Mouse (Mus musculus) MEL (cell line): ENCODE data around the gene Ppp1r35. TPM values are rescaled to one million over a fixed set of nuclear protein-coding genes. Genes with fewer than 3 reads are reported as not detected.

Source experiments
- DNase-seq: peaks from one replicate; pipeline ENCODE4 v3.0.0; 2011; ENCODE audit warnings: low read depth, low spot score
- H3K27ac ChIP-seq: 2 replicates; pipeline ENCODE4 v1.5.1; 2012; ENCODE audit warnings: low read depth, mild to moderate bottlenecking, control low read depth, low read length, moderate library complexity; ENCODE audit not compliant: control insufficient read depth
- H3K27me3 ChIP-seq, 2 experiments: fragments of 150-350 bp in 1 of 2; sonication (generic) in 1 of 2; 2 replicates each; pipeline ENCODE4 v1.6.1; 2012; ENCODE audit warnings: low read length in 2 of 2, mild to moderate bottlenecking in 2 of 2, improper control_type of control experiment in 1 of 2, moderate library complexity in 1 of 2; ENCODE audit not compliant: insufficient read depth in 2 of 2, control insufficient read depth in 1 of 2
- H3K36me3 ChIP-seq, 2 experiments: 2 replicates each; pipeline ENCODE4 v1.6.1; 2012 to 2014; ENCODE audit warnings: low read length in 2 of 2, improper control_type of control experiment in 1 of 2, inconsistent platforms in 1 of 2, mild to moderate bottlenecking in 1 of 2; ENCODE audit not compliant: insufficient read depth in 2 of 2, control insufficient read depth in 1 of 2
- H3K4me1 ChIP-seq, 2 experiments: fragments of 150-350 bp in 1 of 2; sonication (generic) in 1 of 2; 2 replicates each; pipeline ENCODE4 v1.6.1; 2012; ENCODE audit warnings: low read length in 2 of 2, improper control_type of control experiment in 1 of 2, mild to moderate bottlenecking in 1 of 2; ENCODE audit not compliant: insufficient read depth in 2 of 2, control insufficient read depth in 1 of 2
- H3K4me3 ChIP-seq, 2 experiments: fragments of 150-350 bp in 1 of 2; sonication (generic) in 1 of 2; 2 replicates each; pipeline ENCODE4 v1.5.1; 2012; ENCODE audit warnings: low read depth in 2 of 2, low read length in 2 of 2, mild to moderate bottlenecking in 2 of 2, moderate library complexity in 2 of 2, control low read depth in 1 of 2, improper control_type of control experiment in 1 of 2; ENCODE audit not compliant: control insufficient read depth in 1 of 2, insufficient read depth in 1 of 2
- H3K79me2 ChIP-seq: 2 replicates; pipeline ENCODE4 v1.6.1; 2012; ENCODE audit warnings: mild to moderate bottlenecking, low read length, moderate library complexity; ENCODE audit not compliant: control insufficient read depth, poor library complexity, insufficient read depth
- H3K9ac ChIP-seq: 2 replicates; pipeline ENCODE4 v1.6.1; 2012; ENCODE audit warnings: low read depth, mild to moderate bottlenecking, control low read depth, low read length, moderate library complexity; ENCODE audit not compliant: control insufficient read depth, poor library complexity, severe bottlenecking
- H3K9me3 ChIP-seq: fragments of 150-350 bp; sonication (generic); replicated peaks from 2 replicates; pipeline ENCODE4 v1.6.1; 2012; ENCODE audit warnings: mild to moderate bottlenecking, low read length, improper control_type of control experiment, moderate library complexity; ENCODE audit not compliant: insufficient read depth
- BHLHE40 ChIP-seq: IDR thresholded peaks from 2 replicates; pipeline ENCODE4 v1.6.1; 2012; ENCODE audit warnings: low read depth, mild to moderate bottlenecking, inconsistent platforms, low read length, improper control_type of control experiment, borderline replicate concordance
- CHD2 ChIP-seq: IDR thresholded peaks from 2 replicates; pipeline ENCODE4 v1.6.1; 2011; ENCODE audit warnings: low read length, improper control_type of control experiment
- CTCF ChIP-seq, 3 experiments: IDR thresholded peaks in 2 of 3; conservative IDR thresholded peaks in 1 of 3; 2 replicates each; pipeline ENCODE4 v1.5.1; 2011 to 2012; ENCODE audit warnings: low read length in 3 of 3, low read depth in 2 of 3, mild to moderate bottlenecking in 2 of 3, improper control_type of control experiment in 1 of 3, inconsistent platforms in 1 of 3, mixed read lengths in 1 of 3, moderate library complexity in 1 of 3; ENCODE audit not compliant: control insufficient read depth in 1 of 3, insufficient read depth in 1 of 3, poor library complexity in 1 of 3, severe bottlenecking in 1 of 3
- EP300 ChIP-seq, 2 experiments: IDR thresholded peaks; 2 replicates each; pipeline ENCODE4 v1.6.1; 2011; ENCODE audit warnings: improper control_type of control experiment in 2 of 2, low read length in 2 of 2, low read depth in 1 of 2, mild to moderate bottlenecking in 1 of 2
- ETS1 ChIP-seq: IDR thresholded peaks from 2 replicates; pipeline ENCODE4 v1.6.1; 2012; ENCODE audit warnings: low read depth, mild to moderate bottlenecking, inconsistent platforms, low read length, improper control_type of control experiment, moderate library complexity
- GABPA ChIP-seq: IDR thresholded peaks from 2 replicates; pipeline ENCODE4 v1.6.1; 2012; ENCODE audit warnings: low read depth, mild to moderate bottlenecking, inconsistent platforms, low read length, improper control_type of control experiment, moderate library complexity
- GATA1 ChIP-seq: IDR thresholded peaks from 2 replicates; pipeline ENCODE4 v1.6.1; 2011; ENCODE audit warnings: low read depth, low read length, improper control_type of control experiment
- JUND ChIP-seq: IDR thresholded peaks from 2 replicates; pipeline ENCODE4 v1.6.1; 2011; ENCODE audit warnings: low read depth, mild to moderate bottlenecking, improper control_type of control experiment, low read length
- KAT2A ChIP-seq: conservative IDR thresholded peaks from 2 replicates; pipeline ENCODE4 v1.6.1; 2012; ENCODE audit warnings: low read depth, low read length, improper control_type of control experiment, inconsistent platforms
- MAFK ChIP-seq: IDR thresholded peaks from 2 replicates; pipeline ENCODE4 v1.6.1; 2011; ENCODE audit warnings: low read depth, mild to moderate bottlenecking, low read length, improper control_type of control experiment, borderline replicate concordance
- MEF2A ChIP-seq: IDR thresholded peaks from 2 replicates; pipeline ENCODE4 v1.6.1; 2014; ENCODE audit warnings: low read depth, mild to moderate bottlenecking, inconsistent platforms, low read length, improper control_type of control experiment; ENCODE audit not compliant: poor library complexity, insufficient replicate concordance, severe bottlenecking; ENCODE audit errors: extremely low read depth
- MYB ChIP-seq: IDR thresholded peaks from 2 replicates; pipeline ENCODE4 v1.6.1; 2011; ENCODE audit warnings: mild to moderate bottlenecking, low read depth, low read length, improper control_type of control experiment
- MYC ChIP-seq: IDR thresholded peaks from 2 replicates; pipeline ENCODE4 v1.6.1; 2011; ENCODE audit warnings: low read depth, mild to moderate bottlenecking, low read length, improper control_type of control experiment, moderate library complexity
- POLR2AphosphoS2 ChIP-seq: IDR thresholded peaks from 2 replicates; pipeline ENCODE4 v1.6.1; 2011; ENCODE audit warnings: low read length, improper control_type of control experiment
- POLR2AphosphoS5 ChIP-seq: IDR thresholded peaks from 2 replicates; pipeline ENCODE4 v1.6.1; 2012; ENCODE audit warnings: low read depth, borderline replicate concordance, mild to moderate bottlenecking, inconsistent platforms, low read length, moderate library complexity, mixed read lengths
- SIN3A ChIP-seq: IDR thresholded peaks from 2 replicates; pipeline ENCODE4 v1.6.1; 2012; ENCODE audit warnings: low read length, improper control_type of control experiment, inconsistent platforms
- TAL1 ChIP-seq: IDR thresholded peaks from 2 replicates; pipeline ENCODE4 v1.6.1; 2012; ENCODE audit warnings: mild to moderate bottlenecking, inconsistent platforms, low read length, moderate library complexity, mixed read lengths
- TBP ChIP-seq: IDR thresholded peaks from 2 replicates; pipeline ENCODE4 v1.8.0; 2011; ENCODE audit warnings: low read depth, low read length, improper control_type of control experiment
- UBTF ChIP-seq: IDR thresholded peaks from 2 replicates; pipeline ENCODE4 v1.6.1; 2012; ENCODE audit warnings: low read depth, mild to moderate bottlenecking, inconsistent platforms, low read length, improper control_type of control experiment, moderate library complexity, borderline replicate concordance; ENCODE audit not compliant: insufficient read depth
- USF1 ChIP-seq: IDR thresholded peaks from 2 replicates; pipeline ENCODE4 v1.6.1; 2014; ENCODE audit warnings: low read depth, mild to moderate bottlenecking, inconsistent platforms, low read length, improper control_type of control experiment, moderate library complexity
- ZC3H11A ChIP-seq: IDR thresholded peaks from 2 replicates; pipeline ENCODE4 v1.6.1; 2012; ENCODE audit warnings: low read depth, mild to moderate bottlenecking, inconsistent platforms, low read length, improper control_type of control experiment
- ZKSCAN1 ChIP-seq: IDR thresholded peaks from 2 replicates; pipeline ENCODE4 v1.6.1; 2012; ENCODE audit warnings: low read depth, mild to moderate bottlenecking, inconsistent platforms, low read length, improper control_type of control experiment, moderate library complexity
- ZMIZ1 ChIP-seq: IDR thresholded peaks from 2 replicates; pipeline ENCODE4 v1.6.1; 2012; ENCODE audit warnings: low read depth, mild to moderate bottlenecking, inconsistent platforms, low read length, improper control_type of control experiment, moderate library complexity
- polyA plus RNA-seq, 2 experiments: library from polyadenylated mRNA; stranded (reverse) in 1 of 2; unstranded in 1 of 2; fragments of >175 nt in 1 of 2; fragments of >200 nt in 1 of 2; gene quantifications; 2 replicates each; pipeline versions ENCODE4 v1.2.1 to v1.2.4; 2012; ENCODE audit warnings: low replicate concordance in 2 of 2, low read depth in 1 of 2; ENCODE audit not compliant: insufficient read length in 2 of 2, insufficient read depth in 1 of 2, missing spikeins in 1 of 2
- total RNA-seq: library from RNA; depleted of rRNA; stranded (reverse); fragments of 300-350 nt; gene quantifications from 2 replicates; pipeline ENCODE4 v1.2.3, GENCODE M21; 2012

The Ppp1r35 gene
- total and polyA plus RNA-seq, 3 experiments = 35.0 to 46.2 TPM; not detected in 1

DNA sequence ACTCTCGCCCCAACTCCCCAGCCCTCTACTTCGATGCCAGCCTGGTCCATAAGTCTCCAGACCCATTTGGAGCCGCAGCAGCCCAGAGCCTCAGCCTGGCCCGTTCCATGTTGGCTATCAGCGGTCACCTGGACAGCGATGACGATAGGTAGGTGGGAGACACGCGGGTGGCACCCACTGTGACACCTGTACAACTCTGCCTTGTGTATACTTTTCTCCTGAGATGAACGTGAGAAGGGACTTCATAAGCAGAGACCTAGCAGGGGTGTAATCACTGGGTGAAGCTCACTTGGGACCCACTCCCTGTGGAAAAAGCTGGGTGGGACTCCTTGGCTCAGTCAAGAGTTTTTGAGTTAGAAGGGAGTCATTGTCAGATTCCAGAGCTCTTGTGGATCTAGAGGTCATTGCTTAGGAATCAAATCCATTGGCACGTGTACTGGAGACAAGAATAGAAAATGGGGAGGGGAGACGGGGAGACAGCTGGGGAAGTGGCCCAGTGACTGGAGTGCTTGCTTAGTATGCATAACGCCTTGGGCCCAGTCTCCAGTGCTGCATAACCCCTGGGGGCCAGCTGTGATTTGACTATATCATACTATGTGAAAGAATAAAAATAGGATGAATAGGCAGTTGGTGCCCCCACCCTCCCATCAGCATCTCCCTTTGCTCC is 27.3 kb upstream of the Ppp1r35 start:
- Histone ChIP-seq H3K4me3 (no peak overlapping the region), H3K27ac (no peak overlapping the region), H3K79me2 (peaks cover 29% of the 10 kb centered on the region), H3K4me1 (peaks cover 3 to 15% of the 10 kb centered on the region in 2 experiments; a peak in 3 of 4 replicates), H3K9ac (no peak overlapping the region), H3K36me3 (peaks cover 7 to 15% of the 10 kb centered on the region in 2 experiments), H3K9me3 (no peaks in the 10 kb centered on the region), H3K27me3 (no peaks in the 10 kb centered on the region)
- no peak for TF ChIP-seq CHD2
- TF ChIP-seq JUND = no peak
- TF ChIP-seq KAT2A = no peak
- no peak for TF ChIP-seq ZKSCAN1
- no peak for TF ChIP-seq ETS1
- no peak for TF ChIP-seq MYB
- TF ChIP-seq CTCF (IDR thresholded peaks at IDR 0.05 in 2 of 3, conservative IDR thresholded peaks at IDR 0.05 in 1 of 3; ENCODE audit: control insufficient read depth in 1 of 3, insufficient read depth in 1 of 3, low read depth in 2 of 3, low read length in 3 of 3, poor library complexity in 1 of 3, severe bottlenecking in 1 of 3) = no peak
- no peak for TF ChIP-seq MYC
- TF ChIP-seq TAL1 = no peak
- DNase-seq = no peak

DNA sequence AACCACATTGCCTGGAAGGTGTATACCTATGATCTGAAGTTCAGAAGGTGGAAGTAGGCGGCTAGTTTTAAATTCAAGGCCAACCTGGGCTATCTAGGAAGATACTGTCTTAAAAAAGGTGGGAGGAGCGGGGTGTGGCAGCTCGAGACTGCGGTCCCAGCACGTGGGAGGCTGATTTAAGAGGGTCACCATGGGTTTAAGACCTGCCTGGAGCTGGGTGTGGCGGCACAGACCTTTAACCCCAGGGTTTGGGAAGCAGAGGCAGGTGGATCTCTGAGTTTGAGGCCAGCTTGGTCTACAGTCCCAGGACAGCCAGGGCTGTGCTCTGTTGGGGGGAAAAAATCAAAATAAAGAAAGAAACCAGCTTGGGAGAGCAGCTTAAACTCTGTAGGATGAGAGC is 26.7 kb upstream of the Ppp1r35 start:
- H3K4me3 ChIP-seq = no peak overlapping the region
- peaks cover 22% of the 10 kb centered on the region for H3K79me2 ChIP-seq
- no peak overlapping the region for H3K9ac ChIP-seq
- H3K36me3 ChIP-seq = peaks cover 7 to 15% of the 10 kb centered on the region in 2 experiments
- H3K27ac ChIP-seq = no peak overlapping the region
- no peaks in the 10 kb centered on the region for H3K9me3 ChIP-seq
- TF ChIP-seq ZC3H11A (no peak), TBP (no peak), JUND (no peak), EP300 (IDR thresholded peaks at IDR 0.05; ENCODE audit: low read depth in 1 of 2, low read length in 2 of 2) (no peak), CHD2 (no peak), MAFK (no peak), UBTF (no peak), SIN3A (no peak), MEF2A (no peak), POLR2AphosphoS5 (no peak), MYB (no peak), USF1 (no peak), BHLHE40 (no peak), GATA1 (no peak), POLR2AphosphoS2 (no peak), GABPA (no peak), TAL1 (no peak), KAT2A (no peak), ZMIZ1 (no peak)
- TF ChIP-seq, all 39 proteins: peak for 0
- no peak for DNase-seq
- peaks cover 3 to 15% of the 10 kb centered on the region in 2 experiments; a peak in 3 of 4 replicates for H3K4me1 ChIP-seq
- H3K27me3 ChIP-seq = no peaks in the 10 kb centered on the region
